Comparison of ENCODE assay signal across 7 mouse cellular contexts in the genomic region with DNA sequence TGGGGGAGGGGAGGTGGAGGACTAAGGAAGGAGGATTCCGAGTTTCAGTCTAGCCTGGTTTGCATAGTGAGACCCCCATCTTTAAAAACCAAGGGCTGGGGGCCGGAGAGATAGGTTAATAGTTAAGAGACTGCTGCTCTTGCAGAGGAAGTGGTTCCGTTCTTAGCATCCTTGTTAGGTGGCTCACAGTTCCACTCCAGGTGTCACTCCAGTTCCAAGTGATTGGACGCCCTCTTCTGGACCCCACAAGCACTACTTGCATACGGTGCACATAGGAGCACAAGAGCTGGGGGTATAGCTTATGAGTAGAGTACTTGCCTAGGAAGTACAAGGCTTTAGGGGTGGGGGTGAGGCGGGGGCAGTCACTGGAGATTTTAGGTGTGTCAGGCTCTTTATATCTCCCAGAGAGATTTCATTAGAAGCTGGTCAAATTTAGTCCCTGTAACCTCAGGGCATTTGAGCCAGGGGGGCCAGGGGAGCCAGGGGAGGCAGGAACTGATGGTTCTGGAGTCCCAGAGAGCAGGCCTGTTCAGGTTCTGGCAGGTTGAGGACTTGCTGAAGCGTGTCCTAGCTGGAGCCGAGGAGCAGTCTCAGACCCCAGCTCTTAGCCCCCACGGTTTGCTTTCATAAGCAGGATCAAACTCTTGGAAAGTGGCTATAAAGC. TPM values are rescaled to one million over a fixed set of nuclear protein-coding genes. Genes with fewer than 3 reads are reported as not detected.
DNase-seq lines count a peak whose midpoint lies in the region; ATAC-seq and TF ChIP-seq lines count a peak whose summit lies in the region.

No protein-coding gene starts in this region.

- peak; percentile 78 for ATAC-seq in CD4-positive, CD25-positive, alpha-beta regulatory T cell, adult 4 months

- TF ChIP-seq POLR2A in spleen, adult 2 months (IDR thresholded peaks at IDR 0.05; ENCODE audit: low read depth, low read length) = no peak

- 0 out of 2 replicates have a peak, but pooled peaks cover 6% of the 10 kb centered on the region for H3K4me1 ChIP-seq in spleen, adult 2 months (ENCODE audit: control insufficient read depth, insufficient read depth, insufficient read length)

- no peaks in the 10 kb centered on the region; the same call in 1 of the 2 replicates for H3K27me3 ChIP-seq in spleen, adult 2 months (ENCODE audit: control insufficient read depth, insufficient read depth, low read length)

- WGBS in macrophage (ENCODE audit: missing documents) = 39% methylated on average over 9 of the region's 9 CpGs
- WGBS in spleen, adult 2 months = 20% methylated on average over 9 of the region's 9 CpGs

- peak overlapping the region; percentile 79 for H3K27ac ChIP-seq in macrophage
- no peak overlapping the region for H3K27ac ChIP-seq in spleen, adult 2 months (ENCODE audit: insufficient read depth, low read length)

- DNase-seq in MN1 (ENCODE audit: low spot score) = peak; percentile 56
- peak; percentile 80 for DNase-seq in embryo, embryonic 10.5 days (ENCODE audit: low spot score)
- DNase-seq in heart, postnatal 10 days = peak; percentile 29 to 40
- peak; percentile 62 to 75 for DNase-seq in kidney, postnatal 4 days
- peak; percentile 60 to 65 for DNase-seq in spleen, adult 2 months (ENCODE audit: low read depth in 1 of 2, low spot score in 2 of 2)

- peak; percentile 50; the same call in 1 of the 2 replicates for TF ChIP-seq CTCF in spleen, adult 2 months (IDR thresholded peaks at IDR 0.05; ENCODE audit: extremely low read depth, insufficient read depth, insufficient read length, insufficient replicate concordance)

- intact Hi-C loops in heart, postnatal 10 days (cut with DNase I) = loop anchor here (2.0 to 5.0 kb wide), 3 partner anchors 49 to 294 kb away; a partner anchor contains a TSS

- peaks cover 28% of the 10 kb centered on the region for H3K79me2 ChIP-seq in macrophage (ENCODE audit: inconsistent target)

- no peaks in the 10 kb centered on the region for H3K36me3 ChIP-seq in macrophage (ENCODE audit: inconsistent target)
- H3K36me3 ChIP-seq in spleen, adult 2 months (ENCODE audit: control insufficient read depth, insufficient read depth, low read length) = no peaks in the 10 kb centered on the region

- peak overlapping the region; percentile 87; the same call in 1 of the 2 replicates for H3K4me3 ChIP-seq in macrophage (ENCODE audit: inconsistent target)
- no peak overlapping the region for H3K4me3 ChIP-seq in spleen, adult 2 months (ENCODE audit: extremely low read depth, insufficient read depth, insufficient read length)

RNA-seq across cellular contexts. Expression of a gene that starts 1.5 kb away (rescaled TPM):
- polyA plus RNA-seq in CD4-positive, CD25-positive, alpha-beta regulatory T cell, adult 4 months (2017; shearing (Covaris generic)) = 10 to 100 TPM; 33.6 to 39.2 TPM
- total RNA-seq in heart, postnatal 10 days (2021) = 10 to 100 TPM; 22.3 to 24.1 TPM
- 100 to 1,000 TPM in 5 of 26 experiments, 10 to 100 TPM in 21; 20.5 to 186 (median 43.9) TPM for total RNA-seq in macrophage (2018; cell fraction: chromatin; rRNA removed)
- total RNA-seq in macrophage (2018; cell fraction: cytosol; rRNA removed) = 100 to 1,000 TPM in 1 of 26 experiments, 10 to 100 TPM in 25; 23.9 to 110 (median 47.2) TPM
- total RNA-seq in macrophage (2018; cell fraction: nucleus; rRNA removed) = 100 to 1,000 TPM in 5 of 26 experiments, 10 to 100 TPM in 21; 44.0 to 183 (median 73.9) TPM
- 31.9 to 48.4 TPM (median 37.0 TPM) in 3 replicates for polyA plus RNA-seq in macrophage (2018)
- 4.6 and 5.5 TPM in 2 replicates for polyA plus RNA-seq in spleen, adult 2 months (2012; rRNA removed)
